Mouse (Mus musculus) hindbrain, embryonic 14.5 days (tissue): Measurements from ENCODE around the gene Tax1bp3. TPM values are rescaled to one million over a fixed set of nuclear protein-coding genes. Genes with fewer than 3 reads are reported as not detected.

Experiments
- ATAC-seq: fragments of 200-750 bp; cut with Nextera tagmentation; 2 replicates; pipeline ENCODE4 v1.8.0; 2017; ENCODE audit warnings: moderate number of reproducible peaks, mild to moderate bottlenecking, moderate TSS enrichment, moderate library complexity; ENCODE audit not compliant: low FRiP score
- DNase-seq: peaks from one replicate; pipeline ENCODE4 v3.0.0-alpha.2; 2015; ENCODE audit warnings: low spot score
- H3K27ac ChIP-seq: fragments of 300-500 bp; sonication (generic); 2 replicates; pipeline ENCODE4 v1.5.1; 2014; ENCODE audit warnings: mild to moderate bottlenecking, moderate library complexity
- H3K27me3 ChIP-seq: fragments of 300-500 bp; sonication (generic); 2 replicates; pipeline ENCODE4 v1.6.1; 2014; ENCODE audit warnings: mild to moderate bottlenecking, low read length, mixed read lengths; ENCODE audit not compliant: control insufficient read depth, insufficient read depth
- H3K36me3 ChIP-seq: fragments of 300-500 bp; sonication (generic); replicated peaks from 2 replicates; pipeline ENCODE4 v1.6.1; 2014; ENCODE audit not compliant: control insufficient read depth, insufficient read depth
- H3K4me1 ChIP-seq: fragments of 300-500 bp; sonication (generic); replicated peaks from 2 replicates; pipeline ENCODE4 v1.6.1; 2014; ENCODE audit warnings: antibody characterized with exemption, low read length, mixed read lengths; ENCODE audit not compliant: control insufficient read depth, insufficient read depth
- H3K4me2 ChIP-seq: fragments of 300-500 bp; sonication (generic); replicated peaks from 2 replicates; pipeline ENCODE4 v1.6.1; 2014; ENCODE audit warnings: mild to moderate bottlenecking, moderate library complexity
- H3K4me3 ChIP-seq: fragments of 300-500 bp; sonication (generic); replicated peaks from 2 replicates; pipeline ENCODE4 v1.5.1; 2014; ENCODE audit warnings: mild to moderate bottlenecking, low read length
- H3K9ac ChIP-seq: fragments of 300-500 bp; sonication (generic); 2 replicates; pipeline ENCODE4 v1.6.1; 2014
- H3K9me3 ChIP-seq: fragments of 300-500 bp; sonication (generic); 2 replicates; pipeline ENCODE4 v1.6.1; 2016; ENCODE audit warnings: low read length; ENCODE audit not compliant: control insufficient read depth
- WGBS: fragments of 180-500 bp; shearing (Covaris S2); extraction: QIAGEN DNeasy Blood & Tissue Kit; methylation state at CpG from one replicate; pipeline ENCODE4 v1.1.7; 2014; 5-methylcytosine and 5-hydroxymethylcytosine counted together
- polyA plus RNA-seq: library from polyadenylated mRNA; unstranded; fragments of >200 nt; fragmentation: Nextera tagmentation; extraction: Ambion mirVana; gene quantifications from 2 replicates; pipeline ENCODE4 v1.2.1, GENCODE M21; 2014

The Tax1bp3 gene
- polyA plus RNA-seq, 1 experiment from 2014 or later, result 132 TPM

DNA sequence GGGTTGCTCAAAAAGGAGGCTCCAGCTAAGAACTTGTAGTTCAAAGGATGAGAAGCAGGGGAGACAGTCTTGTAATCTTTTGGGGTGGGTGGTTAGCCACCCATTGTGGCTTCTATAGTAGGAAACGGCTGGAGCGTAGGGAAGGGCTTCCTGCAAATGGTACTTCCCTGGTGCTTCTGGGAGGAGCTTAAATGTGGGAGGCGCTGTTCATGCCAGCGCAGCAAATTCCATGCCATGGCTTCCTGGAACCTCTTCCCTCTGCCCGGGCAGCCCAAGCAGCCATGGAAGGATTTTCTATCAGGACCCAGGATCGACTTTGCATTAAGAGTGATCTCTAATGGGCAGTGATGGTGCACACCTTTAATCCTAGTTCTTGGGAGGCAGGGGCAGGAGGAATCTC, 8.3 kb upstream of the Tax1bp3 start:
- Histone ChIP-seq H3K4me1 (no peaks in the 10 kb centered on the region), H3K27ac (no peak overlapping the region), H3K9me3 (no peaks in the 10 kb centered on the region), H3K4me3 (no peak overlapping the region), H3K36me3 (peaks cover 14% of the 10 kb centered on the region; the same call in 1 of the 2 replicates), H3K27me3 (no peaks in the 10 kb centered on the region), H3K9ac (no peak overlapping the region), H3K4me2 (no peak overlapping the region)
- DNase-seq, result no peak
- ATAC-seq, result no peak
- WGBS, result 79% methylated on average over 6 of the region's 6 CpGs

DNA sequence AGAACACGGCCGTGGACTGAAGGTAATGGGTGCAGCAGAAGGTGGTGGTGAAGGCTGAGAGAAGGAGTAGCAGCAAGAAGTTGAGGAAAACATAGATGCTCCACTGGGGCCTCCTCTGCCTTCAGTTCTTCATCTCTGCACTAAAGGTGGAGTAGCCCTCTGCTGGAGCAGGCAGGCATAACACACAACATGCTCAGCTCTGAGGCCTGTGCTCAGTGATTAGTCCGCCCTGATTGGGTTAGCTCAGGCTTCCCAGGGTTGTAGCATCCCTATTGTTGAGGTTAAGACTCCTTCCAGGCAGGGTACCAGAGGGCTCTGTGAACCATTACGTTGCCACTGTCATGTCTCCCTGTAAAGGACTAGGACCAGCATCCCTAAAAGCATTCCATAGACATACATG, 7.7 kb upstream of the Tax1bp3 start:
- Histone ChIP-seq H3K4me2 (no peak overlapping the region), H3K36me3 (peaks cover 14% of the 10 kb centered on the region; the same call in 1 of the 2 replicates), H3K4me1 (no peaks in the 10 kb centered on the region), H3K9ac (no peak overlapping the region), H3K27ac (no peak overlapping the region), H3K4me3 (no peak overlapping the region), H3K27me3 (no peaks in the 10 kb centered on the region), H3K9me3 (no peaks in the 10 kb centered on the region)
- peak; percentile 61 for DNase-seq
- ATAC-seq, result 0 out of 2 replicates have a peak, but pooled peaks have one; percentile 29
- 41% methylated on average over 4 of the region's 4 CpGs for WGBS

DNA sequence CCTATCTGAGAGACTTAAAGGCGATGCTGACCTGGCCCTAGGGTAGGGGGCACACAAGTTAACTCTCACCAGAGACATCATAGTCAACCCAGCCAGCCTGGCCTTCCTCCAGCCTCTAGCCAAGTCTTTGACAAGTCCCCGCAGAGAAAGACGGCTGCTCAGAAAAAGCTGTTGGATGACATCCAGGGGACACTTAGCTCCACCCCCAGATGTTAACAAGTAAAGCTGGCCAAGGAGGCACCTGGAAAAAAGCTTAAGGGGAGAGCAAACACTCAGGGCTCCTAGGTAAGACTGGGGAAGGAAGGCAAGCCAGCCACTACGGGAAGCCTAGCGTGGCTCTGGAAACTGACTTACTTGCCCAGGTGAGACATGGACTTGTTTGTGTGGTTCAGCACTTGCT, 4.7 kb upstream of the Tax1bp3 start:
- H3K4me2 ChIP-seq, result no peak overlapping the region
- H3K9me3 ChIP-seq, result no peaks in the 10 kb centered on the region
- H3K4me1 ChIP-seq, result peaks cover 16% of the 10 kb centered on the region
- H3K9ac ChIP-seq, result no peak overlapping the region
- no peak overlapping the region for H3K27ac ChIP-seq
- no peak overlapping the region for H3K4me3 ChIP-seq
- 68% methylated on average over 5 of the region's 5 CpGs for WGBS
- DNase-seq (no peak), ATAC-seq (no peak)
- peaks cover 20% of the 10 kb centered on the region; the same call in 1 of the 2 replicates for H3K36me3 ChIP-seq
- H3K27me3 ChIP-seq, result no peaks in the 10 kb centered on the region

DNA sequence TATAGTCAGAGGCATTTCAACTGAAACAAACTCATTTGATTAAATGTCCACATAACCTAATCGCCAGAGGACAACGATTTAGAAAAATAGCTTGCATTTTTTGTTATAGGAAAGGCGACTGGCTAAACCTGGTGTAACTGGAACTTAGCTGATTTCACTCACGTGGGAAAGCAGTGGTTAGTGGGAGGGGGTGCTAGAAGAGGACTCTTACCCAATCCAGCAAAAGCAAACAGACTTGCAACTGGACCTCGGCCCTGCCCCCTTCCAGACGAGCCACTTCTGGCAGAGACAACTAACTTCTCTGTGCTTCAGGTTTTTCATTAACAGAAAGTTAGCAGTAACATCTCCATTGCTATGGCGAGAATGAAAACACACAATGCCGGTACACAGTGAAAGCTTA, 1.3 kb upstream of the Tax1bp3 start:
- ATAC-seq, result no peak
- H3K9me3 ChIP-seq, result no peaks in the 10 kb centered on the region
- peak overlapping the region; percentile 74 for H3K4me2 ChIP-seq
- DNase-seq, result no peak
- no peaks in the 10 kb centered on the region for H3K27me3 ChIP-seq
- peaks cover 27% of the 10 kb centered on the region for H3K4me1 ChIP-seq
- peak overlapping the region; percentile 98 for H3K4me3 ChIP-seq
- no peak overlapping the region for H3K27ac ChIP-seq
- 44% methylated on average over 8 of the region's 8 CpGs for WGBS
- H3K36me3 ChIP-seq, result peaks cover 22% of the 10 kb centered on the region
- H3K9ac ChIP-seq, result peak overlapping the region; percentile 92

DNA sequence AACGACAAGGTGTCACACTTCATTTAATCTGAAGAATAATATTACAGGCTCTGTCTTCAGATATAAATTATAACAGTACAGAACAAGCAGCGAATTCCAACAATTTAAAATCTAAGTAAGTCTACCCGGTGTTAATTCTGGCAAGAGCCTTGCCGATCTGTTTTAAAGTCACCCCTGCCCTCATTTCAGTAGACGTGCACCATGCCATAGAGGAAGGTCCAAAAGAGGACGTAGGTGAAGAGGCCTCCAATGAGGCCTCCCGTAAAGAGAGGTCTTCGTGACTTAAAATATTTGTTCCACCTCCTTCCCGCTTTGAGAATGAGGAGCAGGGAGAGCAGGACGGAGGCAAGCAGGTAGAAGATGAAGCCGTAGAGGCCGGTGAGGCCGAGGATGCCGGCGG, 697 bp upstream of the Tax1bp3 start:
- Histone ChIP-seq H3K4me2 (peak overlapping the region; percentile 74), H3K9ac (peak overlapping the region; percentile 92), H3K9me3 (no peaks in the 10 kb centered on the region), H3K4me1 (peaks cover 27% of the 10 kb centered on the region), H3K27me3 (no peaks in the 10 kb centered on the region), H3K4me3 (peak overlapping the region; percentile 98), H3K27ac (peak overlapping the region; percentile 86), H3K36me3 (peaks cover 20% of the 10 kb centered on the region)
- under 1% methylated on average over 15 of the region's 15 CpGs for WGBS
- DNase-seq (no peak), ATAC-seq (no peak)

DNA sequence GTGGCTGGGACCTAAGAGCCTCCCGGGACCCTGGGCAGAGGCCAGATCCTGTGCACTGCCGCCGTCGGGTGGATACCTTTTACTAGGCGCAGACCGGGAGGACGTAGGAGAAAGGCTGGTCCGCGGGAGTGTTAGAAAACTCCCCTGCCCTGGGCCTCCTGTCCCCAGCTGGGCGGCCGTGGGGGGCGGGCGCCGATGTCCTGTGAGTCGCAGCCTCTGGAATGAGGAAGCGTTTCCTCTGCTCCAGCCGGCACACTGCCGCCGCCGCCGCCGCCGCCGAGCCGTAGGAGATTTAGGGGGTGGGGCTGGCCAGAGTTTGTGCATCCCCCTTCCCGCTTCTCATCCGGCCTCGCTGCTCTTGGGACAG, 609 bp downstream of the Tax1bp3 start:
- H3K27me3 ChIP-seq, result no peaks in the 10 kb centered on the region
- DNase-seq, result peak; percentile 65
- peaks cover 27% of the 10 kb centered on the region for H3K4me1 ChIP-seq
- H3K9ac ChIP-seq, result peak overlapping the region; percentile 92
- H3K36me3 ChIP-seq, result peaks cover 18% of the 10 kb centered on the region
- peak overlapping the region; percentile 98 for H3K4me3 ChIP-seq
- no peaks in the 10 kb centered on the region for H3K9me3 ChIP-seq
- 0% methylated on average over 25 of the region's 28 CpGs for WGBS
- no peak; the same call in 1 of the 2 replicates for ATAC-seq
- peak overlapping the region; percentile 74 for H3K4me2 ChIP-seq
- peak overlapping the region; percentile 92 for H3K27ac ChIP-seq

DNA sequence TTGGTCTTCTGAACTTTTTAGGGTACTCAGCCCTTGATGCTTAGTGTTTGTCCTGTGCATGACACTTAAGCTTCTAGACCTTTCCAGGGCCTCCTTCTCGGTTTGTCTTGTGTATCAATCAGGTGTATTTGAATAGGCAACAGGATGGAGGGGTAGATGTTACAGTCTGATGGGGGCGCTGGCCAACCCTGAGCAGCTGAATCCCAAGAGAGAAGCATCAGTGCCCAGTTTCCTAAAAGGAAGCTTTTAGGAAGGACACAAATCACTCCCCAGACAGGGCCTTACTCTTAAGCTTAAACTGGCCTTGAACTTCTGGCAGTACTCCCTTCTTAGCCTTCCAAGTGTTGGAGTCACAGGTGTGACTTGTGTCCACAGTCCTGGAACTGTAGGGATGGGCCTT, 1.0 kb downstream of the Tax1bp3 start:
- DNase-seq, result peak; percentile 28
- H3K4me3 ChIP-seq, result peak overlapping the region; percentile 98
- H3K27me3 ChIP-seq, result no peaks in the 10 kb centered on the region
- H3K4me1 ChIP-seq, result peaks cover 27% of the 10 kb centered on the region
- H3K9me3 ChIP-seq, result no peaks in the 10 kb centered on the region
- WGBS, result 8% methylated on average over 2 of the region's 2 CpGs
- H3K36me3 ChIP-seq, result peaks cover 20% of the 10 kb centered on the region
- peak overlapping the region; percentile 92 for H3K9ac ChIP-seq
- peak overlapping the region; percentile 74 for H3K4me2 ChIP-seq
- H3K27ac ChIP-seq, result peak overlapping the region; percentile 92
- ATAC-seq, result no peak

DNA sequence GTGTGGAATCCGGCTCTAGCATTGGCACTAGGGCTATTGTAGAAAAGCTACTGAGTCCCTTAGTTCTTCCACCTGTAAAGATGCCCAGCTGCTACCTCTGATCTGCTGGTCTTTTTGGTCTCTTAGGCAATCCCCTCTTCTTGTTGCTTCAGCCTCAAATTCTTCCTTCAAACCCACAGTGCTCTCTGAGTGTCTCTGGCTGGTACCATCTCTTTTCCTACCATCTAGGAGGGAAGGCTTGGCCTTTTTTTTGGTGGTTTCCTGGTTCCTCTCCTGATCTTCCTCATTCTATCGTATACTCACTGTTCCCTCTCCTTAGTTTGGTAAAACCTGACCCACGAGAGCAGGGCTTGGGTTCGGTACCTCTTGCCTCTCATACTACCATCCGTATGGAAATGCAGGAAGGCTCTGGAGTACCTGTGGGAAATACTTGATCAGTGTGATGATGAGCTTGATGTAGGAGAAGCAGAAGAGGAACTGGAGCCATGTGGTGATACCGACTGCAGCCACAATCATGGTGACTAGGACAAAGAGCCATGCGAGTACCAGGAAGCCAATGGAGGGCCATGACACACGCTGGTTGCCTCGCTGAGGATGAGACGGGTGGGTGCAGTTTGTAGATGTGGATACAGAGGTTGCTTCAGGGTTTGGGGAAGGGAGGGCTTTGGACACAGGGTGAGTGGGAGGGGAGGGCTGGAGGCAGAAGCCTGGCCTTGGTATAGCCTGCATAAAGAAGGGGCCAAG, 9.2 kb downstream of the Tax1bp3 start:
- Histone ChIP-seq H3K4me2 (no peak overlapping the region), H3K4me1 (no peaks in the 10 kb centered on the region), H3K9ac (no peak overlapping the region), H3K4me3 (no peak overlapping the region), H3K9me3 (no peaks in the 10 kb centered on the region), H3K27me3 (no peaks in the 10 kb centered on the region), H3K27ac (no peak overlapping the region), H3K36me3 (peaks cover 81% of the 10 kb centered on the region)
- 92% methylated on average over 10 of the region's 10 CpGs for WGBS
- DNase-seq (no peak), ATAC-seq (no peak)

DNA sequence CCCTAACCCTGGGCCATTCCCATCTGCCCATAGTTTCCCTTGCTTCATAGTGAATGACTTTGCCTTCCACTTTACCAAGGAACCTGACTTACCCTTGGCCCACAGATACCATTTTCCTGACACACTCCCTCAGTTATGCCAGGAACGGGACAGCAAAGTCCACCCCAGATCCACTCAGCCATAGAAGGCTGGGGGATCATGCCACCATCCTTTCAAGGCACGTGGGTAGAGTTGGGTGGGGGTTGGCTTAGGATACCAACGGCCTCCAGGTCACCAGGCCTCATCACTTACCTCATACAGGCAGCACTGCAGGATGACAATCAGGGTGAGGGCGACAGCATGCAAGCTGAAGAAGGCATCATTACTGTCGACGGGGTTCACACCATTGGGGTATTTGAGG, 10.3 kb downstream of the Tax1bp3 start:
- no peak for ATAC-seq
- Histone ChIP-seq H3K27ac (no peak overlapping the region), H3K4me2 (no peak overlapping the region), H3K27me3 (no peaks in the 10 kb centered on the region), H3K36me3 (peaks cover 88% of the 10 kb centered on the region), H3K9me3 (no peaks in the 10 kb centered on the region), H3K4me3 (no peak overlapping the region), H3K9ac (no peak overlapping the region), H3K4me1 (no peaks in the 10 kb centered on the region)
- DNase-seq, result no peak
- 89% methylated on average over 6 of the region's 6 CpGs for WGBS
